Mouse (Mus musculus) R1 (cell line): Measurements from ENCODE around the gene Aldh3b1.
"Not testable (repeated sequence)": the region's sequence is repeated elsewhere in the genome, so short reads cannot be mapped to it uniquely, and the experiment has no call there.

Experiments used
- DNase-seq: peaks from one replicate; pipeline ENCODE4 v3.0.0-alpha.2; 2018; ENCODE audit warnings: low read depth, low spot score

Aldh3b1 gene

GRCm38 (mm10) chr19:3929211-3929941 is at the start of gene Aldh3b1:
Aldh3b1 (minus strand) TSS chr19:3929808.
- DNase-seq: peak; percentile 27

- no peak for DNase-seq
Measured at GRCm38 (mm10) chr19:3975866-3976265, 46.3 kb upstream of the Aldh3b1 start.

GRCm38 (mm10) chr19:3974608-3975007 is 45.0 kb upstream of the Aldh3b1 start:
- not testable (repeated sequence) for DNase-seq

DNA sequence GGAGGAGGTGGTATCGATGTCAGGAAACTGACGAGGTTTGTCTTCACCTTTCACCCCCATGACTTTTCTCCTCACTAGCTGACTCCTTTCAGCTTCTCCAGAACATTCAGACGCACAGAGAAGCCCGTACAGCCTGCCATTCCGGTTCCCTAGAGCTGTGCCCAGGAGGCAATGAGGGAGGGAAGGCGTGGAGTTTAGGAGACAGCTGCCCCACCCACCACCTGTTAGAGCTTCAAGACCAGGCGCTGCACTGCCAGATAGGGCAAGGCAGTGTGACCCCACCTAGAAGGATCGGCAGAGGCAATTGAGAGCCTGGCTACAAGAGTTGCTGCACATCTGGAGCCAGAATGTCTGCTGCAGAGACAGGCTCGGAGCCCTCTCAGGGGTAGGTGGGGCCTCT is 42.6 kb upstream of the Aldh3b1 start, which contains the start of gene Aldh3b2:
TSS of gene Aldh3b2 (plus strand) at position 100 of the 400 bp plus-strand sequence.
- no peak for DNase-seq

- DNase-seq: no peak
Measured at GRCm38 (mm10) chr19:3967258-3967657, 37.6 kb upstream of the Aldh3b1 start.

DNA sequence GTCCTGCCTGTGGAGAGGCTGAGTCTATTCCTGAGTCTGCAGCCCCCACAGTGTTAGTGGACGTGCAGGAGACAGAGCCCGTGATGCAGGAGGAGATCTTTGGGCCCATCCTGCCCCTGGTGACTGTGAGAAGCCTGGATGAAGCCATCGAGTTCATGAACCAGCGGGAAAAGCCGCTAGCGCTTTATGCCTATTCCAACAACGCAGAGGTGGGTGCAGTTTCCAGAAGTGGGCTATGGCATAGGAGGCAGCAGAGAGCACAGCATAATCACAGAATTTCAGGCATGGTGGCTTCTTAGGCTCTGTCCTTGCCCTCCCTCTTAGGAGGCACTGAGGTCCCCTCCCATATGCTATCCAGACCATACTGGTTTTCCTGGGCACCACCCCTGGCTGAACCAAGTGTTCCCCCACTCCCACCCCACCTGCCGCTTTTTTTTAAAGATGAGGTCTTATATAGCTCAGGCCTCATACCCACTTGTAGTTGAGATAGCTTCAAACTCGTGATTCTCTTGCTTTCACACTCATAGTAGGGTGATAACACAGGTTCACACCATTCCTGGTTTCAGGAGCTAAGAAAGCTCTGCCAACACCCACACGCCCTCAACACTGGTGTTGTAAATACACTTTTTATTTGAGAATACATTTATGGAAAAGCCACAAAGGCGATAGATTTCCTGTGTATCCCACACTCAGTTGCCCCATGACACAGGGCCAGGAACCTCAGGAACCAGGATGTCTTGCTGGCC is 36.9 kb upstream of the Aldh3b1 start:
- peak; percentile 29 for DNase-seq

DNA sequence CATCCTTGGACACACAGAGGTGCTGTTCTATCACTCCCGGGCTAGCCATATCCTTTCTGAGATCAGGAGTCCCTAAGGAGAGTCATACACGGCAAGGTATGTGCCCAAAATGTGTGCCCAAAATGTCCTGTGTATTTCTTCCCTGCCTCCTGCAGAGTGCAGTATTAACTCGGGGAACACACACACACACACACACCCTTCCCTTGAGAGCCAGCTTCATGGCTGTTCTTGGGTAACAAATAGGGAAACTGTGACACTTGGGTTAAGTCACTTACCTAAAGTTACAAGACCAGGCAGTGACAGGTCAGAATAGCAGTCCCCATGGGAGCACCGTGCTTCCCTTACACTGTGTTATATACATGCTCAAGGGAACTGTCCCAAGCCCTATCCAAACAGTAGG is 34.4 kb upstream of the Aldh3b1 start:
- no peak for DNase-seq

- DNase-seq: peak; percentile 69
Measured at GRCm38 (mm10) chr19:3962469-3962868, 32.9 kb upstream of the Aldh3b1 start.

DNA sequence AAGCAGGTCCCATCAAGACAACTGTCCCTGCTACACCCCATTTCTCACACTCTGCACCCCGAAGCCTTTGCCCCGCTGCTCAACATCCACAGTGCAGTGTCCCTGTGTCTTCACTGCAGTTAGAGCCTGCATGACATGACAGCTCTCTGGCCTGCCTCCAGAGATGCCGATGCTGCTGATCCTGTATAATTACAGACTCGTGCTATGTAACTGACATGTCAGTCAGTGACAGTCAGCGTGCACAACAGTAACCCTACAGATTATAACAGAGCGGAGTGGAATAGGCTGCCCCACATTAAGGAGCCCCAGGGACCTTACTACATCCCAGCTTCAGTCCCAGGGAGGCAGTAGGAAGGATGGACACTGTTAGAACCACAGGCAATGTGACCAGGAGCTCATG is 32.2 kb upstream of the Aldh3b1 start:
- DNase-seq: not testable (repeated sequence)

GRCm38 (mm10) chr19:3960211-3960610 is 30.6 kb upstream of the Aldh3b1 start:
- DNase-seq: peak; percentile 16

GRCm38 (mm10) chr19:3959030-3959429 is 29.4 kb upstream of the Aldh3b1 start:
- no peak for DNase-seq

DNA sequence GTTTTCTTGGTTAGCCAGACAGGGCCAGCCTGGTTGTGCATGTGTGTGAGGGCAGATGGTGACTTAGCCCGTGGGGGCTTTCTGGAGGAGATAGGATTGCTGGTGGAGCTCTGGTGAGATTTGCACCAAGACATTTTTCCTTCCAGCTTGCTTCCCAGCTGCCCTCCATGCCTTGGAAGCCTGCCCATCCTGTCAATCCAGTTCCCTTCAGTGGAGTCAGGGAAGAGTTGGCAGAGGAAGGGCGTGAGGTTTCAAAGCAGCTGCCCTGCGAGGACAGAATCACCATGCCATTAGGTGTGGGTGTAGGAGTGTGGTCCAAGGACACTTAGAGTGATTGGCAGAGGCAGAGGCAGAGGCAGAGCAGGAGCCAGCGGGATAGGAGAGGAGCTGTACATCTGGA is 28.9 kb upstream of the Aldh3b1 start, which contains the start of gene Aldh3b3:
TSS of gene Aldh3b3 (plus strand) at position 176 of the 400 bp plus-strand sequence.
- no peak for DNase-seq

GRCm38 (mm10) chr19:3957296-3958036 is 27.9 kb upstream of the Aldh3b1 start:
- DNase-seq: not testable (repeated sequence)

- no peak for DNase-seq
Measured at GRCm38 (mm10) chr19:3955804-3956203, 26.2 kb upstream of the Aldh3b1 start.

- DNase-seq: no peak
Measured at GRCm38 (mm10) chr19:3955033-3955432, 25.4 kb upstream of the Aldh3b1 start.

- no peak for DNase-seq
Measured at GRCm38 (mm10) chr19:3952099-3952498, 22.5 kb upstream of the Aldh3b1 start.

GRCm38 (mm10) chr19:3951461-3951860 is 21.9 kb upstream of the Aldh3b1 start:
- no peak for DNase-seq

- no peak for DNase-seq
Measured at GRCm38 (mm10) chr19:3950331-3950730, 20.7 kb upstream of the Aldh3b1 start.

GRCm38 (mm10) chr19:3948546-3948945 is 18.9 kb upstream of the Aldh3b1 start:
- DNase-seq: no peak

DNA sequence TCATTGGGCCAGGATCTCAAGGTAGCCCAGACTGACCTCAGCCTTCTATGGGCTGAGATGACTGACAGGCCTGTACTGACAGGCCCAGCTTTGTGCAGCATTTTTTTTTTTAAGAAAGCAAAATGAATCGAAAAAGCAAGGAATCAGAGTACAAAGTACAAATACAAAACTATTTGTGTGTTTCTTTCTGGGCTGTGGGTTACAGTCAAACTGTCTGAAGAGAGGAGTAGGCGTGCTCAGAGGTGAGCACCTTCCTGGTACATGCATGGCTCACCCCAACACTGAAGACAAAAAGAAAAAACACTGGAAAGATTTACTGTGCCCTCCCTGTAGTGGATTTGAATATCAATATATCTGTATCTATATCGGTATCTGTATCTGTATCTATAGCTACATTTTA is 18.2 kb upstream of the Aldh3b1 start:
- no peak for DNase-seq

DNA sequence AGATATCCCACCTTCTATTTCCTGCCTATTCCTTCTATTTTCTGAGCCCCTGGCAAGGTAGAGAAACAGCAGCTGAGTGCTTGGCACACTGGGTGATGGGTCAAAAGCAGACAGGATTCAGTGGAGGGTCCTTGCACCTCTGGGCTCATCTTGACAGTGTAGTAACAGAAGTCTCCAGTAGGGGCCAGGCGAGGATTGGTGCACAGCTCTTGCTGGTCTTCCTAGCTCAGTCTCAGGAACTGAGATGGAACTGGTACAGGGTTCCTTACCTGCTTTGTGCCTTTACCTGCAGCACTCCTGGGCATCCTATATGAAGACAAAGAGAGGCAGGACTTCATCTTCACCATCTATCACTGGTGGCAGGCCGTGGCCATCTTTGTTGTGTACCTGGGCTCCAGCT is 17.1 kb upstream of the Aldh3b1 start:
- peak; percentile 66 for DNase-seq
